Mouse (Mus musculus): Measurements from ENCODE around the gene Sgpp1. TPM values are rescaled to one million over a fixed set of nuclear protein-coding genes. Genes with fewer than 3 reads are reported as not detected.

Sgpp1 gene
- polyA plus RNA-seq, 1 experiment from 2014 or later: 40.7 TPM

Other genes with a start within 250 kb of the Sgpp1 start
- gene Ppp2r5e, start 139.5 kb downstream of the Sgpp1 start, polyA plus RNA-seq (2015; fragmentation: Nextera tagmentation; extraction: Ambion mirVana): 9.1 and 11.5 TPM in 2 replicates
- 10.8 and 11.0 TPM in 2 replicates for gene Wdr89, start 66.2 kb downstream of the Sgpp1 start, polyA plus RNA-seq (2015; fragmentation: Nextera tagmentation; extraction: Ambion mirVana)
- 43.9 and 45.9 TPM in 2 replicates for gene Syne2, start 82.4 kb upstream of the Sgpp1 start, polyA plus RNA-seq (2015; fragmentation: Nextera tagmentation; extraction: Ambion mirVana)

Measured in limb, embryonic 15.5 days (tissue).